Mouse (Mus musculus) heart, adult 2 months (tissue): ENCODE measurements at regions not wholly inside any gene's neighbourhood (a gene's known extent, or its start where the extent isn't known, plus 50 kb on each side); places are given as distances from the start of the nearest gene placed in this dataset.

Experiments used
- CTCF ChIP-seq: fragments of 200-600 bp; IDR thresholded peaks from 2 replicates; pipeline ENCODE4 v1.8.1; 2022; ENCODE audit warnings: antibody characterized with exemption, mild to moderate bottlenecking, moderate library complexity
- EP300 ChIP-seq: fragments of 200-500 bp; IDR thresholded peaks from 2 replicates; pipeline ENCODE4 v1.6.1; 2011; ENCODE audit warnings: low read depth, low read length, control low read depth; ENCODE audit not compliant: insufficient read depth
- POLR2A ChIP-seq: fragments of 200-500 bp; IDR thresholded peaks from 2 replicates; pipeline ENCODE4 v1.6.1; 2011; ENCODE audit warnings: mild to moderate bottlenecking, low read depth, low read length, control low read depth; ENCODE audit not compliant: insufficient read depth

GRCm38 (mm10) chr6:91631261-91631660 lies 52.6 kb upstream of the Slc6a6 start:
- TF ChIP-seq POLR2A, result no peak
- no peak for TF ChIP-seq CTCF
- TF ChIP-seq EP300, result no peak
